Mouse (Mus musculus) forebrain, embryonic 11.5 days (tissue): ENCODE results near the gene Guca1a. TPM values are rescaled to one million over a fixed set of nuclear protein-coding genes. Genes with fewer than 3 reads are reported as not detected.

Experiments used
- ATAC-seq: fragments of 200-750 bp; cut with Nextera tagmentation; replicated peaks from 2 replicates; pipeline ENCODE4 v1.8.0; 2017; ENCODE audit warnings: moderate TSS enrichment; ENCODE audit not compliant: low FRiP score
- DNase-seq: peaks from one replicate; pipeline ENCODE4 v3.0.0-alpha.2; 2017; ENCODE audit warnings: low spot score
- H3K27ac ChIP-seq: fragments of 300-500 bp; sonication (generic); 2 replicates; pipeline ENCODE4 v1.5.1; 2014; ENCODE audit warnings: low read depth, low read length
- H3K27me3 ChIP-seq: fragments of 300-500 bp; sonication (generic); 2 replicates; pipeline ENCODE4 v1.6.1; 2014; ENCODE audit warnings: mild to moderate bottlenecking, low read length, mixed read lengths; ENCODE audit not compliant: control insufficient read depth, insufficient read depth
- H3K36me3 ChIP-seq: fragments of 300-500 bp; sonication (generic); 2 replicates; pipeline ENCODE4 v1.6.1; 2014; ENCODE audit warnings: mild to moderate bottlenecking, low read length, moderate library complexity, mixed read lengths; ENCODE audit not compliant: control insufficient read depth, insufficient read depth
- H3K4me1 ChIP-seq: fragments of 300-500 bp; sonication (generic); replicated peaks from 2 replicates; pipeline ENCODE4 v1.6.1; 2014; ENCODE audit warnings: low read length, mixed read lengths; ENCODE audit not compliant: control insufficient read depth, insufficient read depth
- H3K4me2 ChIP-seq: fragments of 300-500 bp; sonication (generic); 2 replicates; pipeline ENCODE4 v1.6.1; 2014; ENCODE audit warnings: low read depth, mild to moderate bottlenecking, low read length, moderate library complexity, mixed read lengths; ENCODE audit not compliant: severe bottlenecking
- H3K4me3 ChIP-seq: fragments of 300-500 bp; sonication (generic); 2 replicates; pipeline ENCODE4 v1.5.1; 2014; ENCODE audit warnings: low read depth, low read length
- H3K9ac ChIP-seq: fragments of 300-500 bp; sonication (generic); 2 replicates; pipeline ENCODE4 v1.6.1; 2014; ENCODE audit warnings: low read length
- H3K9me3 ChIP-seq: fragments of 300-500 bp; sonication (generic); 2 replicates; pipeline ENCODE4 v1.6.1; 2016; ENCODE audit warnings: low read length, mixed read lengths; ENCODE audit not compliant: control insufficient read depth
- WGBS: fragments of 180-500 bp; shearing (Covaris S2); extraction: QIAGEN DNeasy Blood & Tissue Kit; methylation state at CpG from one replicate; pipeline ENCODE4 v1.1.7; 2014; 5-methylcytosine and 5-hydroxymethylcytosine counted together
- polyA plus RNA-seq: library from polyadenylated mRNA; unstranded; fragments of >200 nt; fragmentation: Nextera tagmentation; extraction: Ambion mirVana; gene quantifications from 2 replicates; pipeline ENCODE4 v1.2.1, GENCODE M21; 2014

The Guca1a gene
- polyA plus RNA-seq, 1 experiment from 2014 or later = 1.3 TPM

GRCm38 (mm10) chr17:47441296-47442051 is 41.1 kb upstream of the Guca1a start:
- no peak overlapping the region for H3K27ac ChIP-seq
- no peak overlapping the region for H3K4me3 ChIP-seq

GRCm38 (mm10) chr17:47440359-47440890 is 40.0 kb upstream of the Guca1a start:
- Histone ChIP-seq H3K27ac (no peak overlapping the region), H3K9ac (no peak overlapping the region; the same call in 1 of the 2 replicates), H3K4me2 (no peak overlapping the region), H3K27me3 (peaks cover 31% of the 10 kb centered on the region), H3K4me1 (peaks cover 19% of the 10 kb centered on the region), H3K9me3 (no peaks in the 10 kb centered on the region), H3K36me3 (no peaks in the 10 kb centered on the region), H3K4me3 (no peak overlapping the region)
- ATAC-seq (no peak), DNase-seq (no peak)
- 3% methylated on average over 9 of the region's 9 CpGs for WGBS

More at GRCm38 (mm10) chr17:47441296-47442051, 41.1 kb upstream of the Guca1a start:
- Histone ChIP-seq H3K9ac (no peak overlapping the region), H3K4me1 (peaks cover 16% of the 10 kb centered on the region), H3K36me3 (no peaks in the 10 kb centered on the region), H3K4me2 (no peak overlapping the region), H3K27me3 (peaks cover 26% of the 10 kb centered on the region), H3K9me3 (no peaks in the 10 kb centered on the region)
- no peak for ATAC-seq
- WGBS = 65% methylated on average over 19 of the region's 19 CpGs
- DNase-seq = no peak

DNA sequence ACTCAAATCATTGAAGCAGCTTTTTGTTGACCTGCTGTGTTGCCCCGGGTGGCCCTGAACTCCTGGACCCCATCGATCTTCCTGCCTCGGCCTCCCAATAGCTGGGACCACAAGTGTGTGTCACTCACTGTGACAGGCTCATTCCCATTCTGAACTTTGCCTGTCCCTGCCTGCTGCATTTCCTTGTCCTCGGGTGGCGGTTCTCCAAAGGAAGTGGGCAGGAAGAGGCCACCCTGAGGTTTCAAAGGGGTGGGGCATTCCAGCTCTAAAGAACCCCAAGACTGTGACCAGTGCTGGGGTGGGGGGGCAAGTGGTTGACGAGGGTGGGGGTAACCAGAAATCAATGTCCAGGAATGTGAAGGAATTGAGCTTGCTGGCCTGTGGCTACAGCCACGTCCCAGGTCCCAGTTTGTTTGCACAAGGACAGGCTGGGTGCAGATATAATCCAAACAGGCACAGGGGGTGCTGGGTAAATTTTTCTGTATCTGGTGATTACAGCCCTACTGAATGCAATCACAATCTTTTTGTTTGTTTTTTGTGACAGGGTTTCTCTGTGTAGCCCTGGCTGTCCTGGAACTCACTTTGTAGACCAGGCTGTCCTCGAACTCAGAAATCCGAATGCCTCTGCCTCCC is 39.1 kb upstream of the Guca1a start:
- no peak for DNase-seq
- Histone ChIP-seq H3K4me2 (no peak overlapping the region), H3K36me3 (no peaks in the 10 kb centered on the region), H3K4me1 (peaks cover 19% of the 10 kb centered on the region), H3K27ac (no peak overlapping the region), H3K9ac (no peak overlapping the region), H3K4me3 (no peak overlapping the region), H3K27me3 (peaks cover 31% of the 10 kb centered on the region), H3K9me3 (no peaks in the 10 kb centered on the region)
- ATAC-seq = no peak
- 47% methylated on average over 9 of the region's 9 CpGs for WGBS

GRCm38 (mm10) chr17:47438611-47439010 is 38.2 kb upstream of the Guca1a start:
- H3K9ac ChIP-seq = no peak overlapping the region
- H3K4me3 ChIP-seq = no peak overlapping the region
- peaks cover 31% of the 10 kb centered on the region for H3K27me3 ChIP-seq
- whole genome bisulfite sequencing = 72% methylated on average over 6 of the region's 6 CpGs
- ATAC-seq (no peak), DNase-seq (no peak)
- H3K4me2 ChIP-seq = no peak overlapping the region
- no peak overlapping the region for H3K27ac ChIP-seq
- H3K4me1 ChIP-seq = peaks cover 19% of the 10 kb centered on the region
- H3K9me3 ChIP-seq = no peaks in the 10 kb centered on the region
- H3K36me3 ChIP-seq = no peaks in the 10 kb centered on the region

- no peaks in the 10 kb centered on the region for H3K9me3 ChIP-seq
- ATAC-seq (no peak), DNase-seq (no peak)
- H3K36me3 ChIP-seq = no peaks in the 10 kb centered on the region
- peaks cover 19% of the 10 kb centered on the region for H3K4me1 ChIP-seq
- WGBS = 3% methylated on average over 25 of the region's 25 CpGs
- peak within 1 kb of the TSS; percentile 27 for H3K4me3 ChIP-seq
- H3K27me3 ChIP-seq = peaks cover 31% of the 10 kb centered on the region
- H3K9ac ChIP-seq = no peak within 1 kb of the TSS; the same call in 1 of the 2 replicates
- H3K27ac ChIP-seq = 0 out of 2 replicates have a peak within 1 kb of the TSS, but pooled peaks have one; percentile 25
- peak within 1 kb of the TSS; percentile 55 for H3K4me2 ChIP-seq
Observed at GRCm38 (mm10) chr17:47436907-47437547, 36.6 kb upstream of the Guca1a start, which contains the start of gene 1700001C19Rik. Gene 1700001C19Rik, minus strand, starts transcription at chr17:47437376.

DNA sequence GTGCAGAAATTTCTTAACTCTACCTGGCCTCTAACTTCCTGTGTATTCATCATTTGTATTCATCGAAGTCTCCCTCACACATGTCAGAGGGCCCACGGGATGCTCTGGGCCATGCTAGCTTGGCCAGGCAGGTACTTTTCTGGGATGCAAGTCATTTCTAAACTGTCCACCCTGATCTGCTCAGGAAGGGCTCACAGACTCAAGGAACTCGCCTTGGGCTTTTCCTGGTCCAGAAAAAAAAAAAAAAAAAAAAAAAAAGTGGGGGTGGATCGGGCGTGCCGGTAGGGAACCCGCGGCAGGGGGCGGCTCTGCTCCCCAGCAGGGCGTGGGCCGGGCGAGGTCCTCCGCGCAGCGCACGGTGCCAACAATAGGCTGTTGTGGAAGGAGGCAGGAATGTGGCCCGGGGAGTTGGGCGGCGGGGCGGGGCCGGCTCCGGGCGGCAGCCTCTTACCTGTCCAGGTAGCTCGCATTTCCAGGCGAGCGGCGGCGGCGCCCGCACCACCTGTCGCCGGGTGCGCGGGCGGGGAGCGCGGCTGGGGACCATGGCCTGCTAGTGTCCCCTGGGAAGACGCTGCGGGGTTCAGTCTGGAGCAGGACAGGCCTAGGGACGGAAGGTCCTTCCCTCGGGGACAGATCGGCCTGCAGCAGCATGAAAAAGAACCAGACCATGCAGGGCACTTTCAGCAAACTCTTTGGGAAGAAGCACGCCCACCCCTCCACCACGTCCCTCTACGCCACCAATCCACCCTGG is 35.9 kb upstream of the Guca1a start, which contains the start of gene AI661453:
Gene AI661453, plus strand, starts transcription at position 460 of the 751 bp plus-strand sequence.
- DNase-seq = peak; percentile 63
- H3K27me3 ChIP-seq = peaks cover 31% of the 10 kb centered on the region

GRCm38 (mm10) chr17:47430815-47431214 is 30.4 kb upstream of the Guca1a start:
- no peaks in the 10 kb centered on the region; the same call in 1 of the 2 replicates for H3K4me1 ChIP-seq
- H3K4me3 ChIP-seq = no peak overlapping the region
- H3K27ac ChIP-seq = no peak overlapping the region
- no peak overlapping the region for H3K4me2 ChIP-seq
- no peak for DNase-seq
- H3K9me3 ChIP-seq = no peaks in the 10 kb centered on the region
- WGBS = 79% methylated on average over 5 of the region's 5 CpGs
- no peaks in the 10 kb centered on the region for H3K36me3 ChIP-seq
- no peak for ATAC-seq
- H3K27me3 ChIP-seq = no peaks in the 10 kb centered on the region; the same call in 1 of the 2 replicates
- no peak overlapping the region for H3K9ac ChIP-seq

More for the DNA sequence above, 35.9 kb upstream of the Guca1a start, which contains the start of gene AI661453:
- no peak for ATAC-seq
- WGBS = under 1% methylated on average over 41 of the region's 45 CpGs
- Histone ChIP-seq H3K4me1 (peaks cover 15% of the 10 kb centered on the region), H3K9ac (no peak within 1 kb of the TSS; the same call in 1 of the 2 replicates), H3K9me3 (no peaks in the 10 kb centered on the region), H3K4me3 (peak within 1 kb of the TSS; percentile 27), H3K27ac (0 out of 2 replicates have a peak within 1 kb of the TSS, but pooled peaks have one; percentile 25), H3K36me3 (no peaks in the 10 kb centered on the region), H3K4me2 (peak within 1 kb of the TSS; percentile 55)
